ENCODE assay signal across 15 mouse cellular contexts in genomic region chr19:38332245-38332644, GRCm38 (mm10).
DNase-seq lines count a peak whose midpoint lies in the region; ATAC-seq lines count a peak whose summit lies in the region.
"Had no signal": no experiment of that assay in that cellular context is flagged by ENCODE, and none has a peak within 500 bp of the region (broad histone marks: within the 10 kb centered on the region; RNA-seq: fewer than 3 reads in every experiment).

No protein-coding gene starts in this region.

- H3K9me3 ChIP-seq in heart, embryonic 11.5 days (replicated peaks; ENCODE audit: control insufficient read depth, low read length), result no peaks in the 10 kb centered on the region
- H3K9me3 ChIP-seq in heart, embryonic 14.5 days (ENCODE audit: control insufficient read depth, low read length), result no peaks in the 10 kb centered on the region
- H3K9me3 ChIP-seq: intestine, embryonic 15.5 days; limb, embryonic 15.5 days had no signal

- no peak overlapping the region for H3K9ac ChIP-seq in heart, embryonic 11.5 days (ENCODE audit: low read depth, low read length)
- H3K9ac ChIP-seq in heart, embryonic 14.5 days (ENCODE audit: low read length), result no peak overlapping the region
- H3K9ac ChIP-seq: intestine, embryonic 15.5 days; limb, embryonic 15.5 days had no signal

- no peak overlapping the region for H3K27ac ChIP-seq in heart, embryonic 11.5 days (ENCODE audit: low read depth, low read length)
- no peak overlapping the region for H3K27ac ChIP-seq in heart, embryonic 14.5 days (replicated peaks in 1 of 2; ENCODE audit: control insufficient read depth in 1 of 2, insufficient read depth in 1 of 2, low read depth in 2 of 2, low read length in 2 of 2)
- H3K27ac ChIP-seq: intestine, embryonic 15.5 days; limb, embryonic 15.5 days had no signal

- H3K36me3 ChIP-seq in heart, embryonic 11.5 days (ENCODE audit: control insufficient read depth, insufficient read depth, low read length), result no peaks in the 10 kb centered on the region
- no peaks in the 10 kb centered on the region for H3K36me3 ChIP-seq in heart, embryonic 14.5 days (ENCODE audit: control insufficient read depth, insufficient read depth, low read length)
- H3K36me3 ChIP-seq: intestine, embryonic 15.5 days; limb, embryonic 15.5 days had no signal

- ATAC-seq in heart, embryonic 11.5 days (replicated peaks; ENCODE audit: insufficient number of reproducible peaks, low FRiP score, low TSS enrichment), result no peak
- 0 out of 2 replicates have a peak, but pooled peaks have one; percentile 64 for ATAC-seq in heart, embryonic 14.5 days (ENCODE audit: insufficient number of reproducible peaks, insufficient read depth, low FRiP score, low read depth)
- ATAC-seq in cerebellum, adult (ENCODE audit: insufficient number of reproducible peaks, low FRiP score, low TSS enrichment), result no peak
- ATAC-seq: CD4-positive, CD25-positive, alpha-beta regulatory T cell, adult 4 months; intestine, embryonic 15.5 days; Patski had no signal

- no peak overlapping the region for H3K4me2 ChIP-seq in heart, embryonic 11.5 days
- H3K4me2 ChIP-seq in heart, embryonic 14.5 days (ENCODE audit: low read length), result no peak overlapping the region
- H3K4me2 ChIP-seq: intestine, embryonic 15.5 days; limb, embryonic 15.5 days had no signal

- peak; percentile 7 for DNase-seq in heart, adult 8-10 months (ENCODE audit: low spot score)
- DNase-seq in right cerebral cortex, postnatal 10 days (ENCODE audit: low spot score in 2 of 2), result peak; percentile 43 to 69
- no peak for DNase-seq in right cerebral cortex, postnatal 14 days
- DNase-seq in testis, postnatal 14 days (ENCODE audit: low spot score), result no peak
- DNase-seq: cerebellum, adult 9-11 months; gastrocnemius, postnatal 14 days; kidney, postnatal 14 days; right cerebral cortex, postnatal 25 days had no signal

- H3K4me1 ChIP-seq in heart, embryonic 11.5 days (ENCODE audit: control insufficient read depth, insufficient read depth, low read length), result no peaks in the 10 kb centered on the region
- H3K4me1 ChIP-seq in heart, embryonic 14.5 days (ENCODE audit: control insufficient read depth in 2 of 2, insufficient read depth in 2 of 2, low read length in 2 of 2), result peaks cover 0 to 5% of the 10 kb centered on the region in 2 experiments; a peak in 3 of 4 replicates
- H3K4me1 ChIP-seq: intestine, embryonic 15.5 days; limb, embryonic 15.5 days had no signal

- H3K27me3 ChIP-seq in heart, embryonic 11.5 days (ENCODE audit: control insufficient read depth, insufficient read depth, low read length), result no peaks in the 10 kb centered on the region
- no peaks in the 10 kb centered on the region for H3K27me3 ChIP-seq in heart, embryonic 14.5 days (ENCODE audit: control insufficient read depth, insufficient read depth, low read length)
- H3K27me3 ChIP-seq: intestine, embryonic 15.5 days; limb, embryonic 15.5 days; Patski had no signal

- 57% methylated on average over 2 of the region's 2 CpGs for WGBS in heart, embryonic 11.5 days (ENCODE audit: insufficient replicate concordance)
- 28% methylated on average over 2 of the region's 2 CpGs for WGBS in heart, embryonic 14.5 days

- H3K4me3 ChIP-seq in heart, embryonic 11.5 days (ENCODE audit: low read depth, low read length), result no peak overlapping the region
- no peak overlapping the region for H3K4me3 ChIP-seq in heart, embryonic 14.5 days (ENCODE audit: control insufficient read depth in 1 of 2, insufficient read depth in 1 of 2, low read depth in 1 of 2, low read length in 2 of 2)
- H3K4me3 ChIP-seq: intestine, embryonic 15.5 days; limb, embryonic 15.5 days had no signal

Comparison
In these comparisons a context has a peak if more than half of its experiments do, and no peak if none do; other contexts are left out.
1. DNase-seq: peak in heart, adult 8-10 months (single experiment) and right cerebral cortex, postnatal 10 days (2 of 2); none in right cerebral cortex, postnatal 14 days (single experiment) and testis, postnatal 14 days (single experiment).